ENCODE assay signal across 1 mouse cellular context in the genomic region with DNA sequence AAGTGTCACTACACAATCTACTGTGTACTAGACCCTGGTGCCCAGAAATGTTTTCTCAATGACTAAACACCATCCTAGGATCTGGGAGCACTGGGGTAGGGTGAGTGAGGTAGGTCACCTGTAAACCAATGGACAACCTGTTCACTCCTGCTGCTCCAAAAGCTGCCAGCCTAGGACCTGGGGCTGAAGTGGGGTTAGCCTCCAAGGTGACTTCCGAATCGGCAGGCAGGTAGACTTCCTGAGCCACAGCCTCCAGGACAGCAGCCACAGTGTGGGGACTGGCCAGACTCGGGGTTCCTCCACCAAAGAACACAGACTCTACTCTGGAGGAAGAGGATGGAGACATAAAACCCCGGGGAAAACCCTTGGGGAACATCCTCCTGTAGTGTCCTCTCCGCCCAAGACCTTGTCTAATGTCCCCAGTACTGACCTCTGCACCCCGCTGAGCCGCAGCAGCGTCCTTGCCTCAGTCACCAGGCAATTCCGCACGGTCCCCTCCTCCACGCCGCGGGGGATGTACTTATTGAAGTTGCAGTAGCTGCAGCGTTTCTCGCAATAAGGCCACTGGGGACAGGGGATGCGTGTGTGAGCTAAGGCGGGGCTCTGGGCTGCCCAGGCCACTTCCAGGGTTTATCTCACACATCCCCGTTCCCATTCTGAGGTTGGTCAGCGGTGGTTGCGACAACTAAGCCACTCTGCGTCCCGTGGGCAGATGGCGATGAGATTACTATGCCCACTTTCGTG.
TF ChIP-seq lines count a peak whose summit lies in the region.

No protein-coding gene starts in this region.

TF ChIP-seq in MEL, 35 proteins besides CTCF, POLR2A, EP300 and RAD21:
- TF ChIP-seq BHLHE40 (IDR thresholded peaks at IDR 0.05; ENCODE audit: borderline replicate concordance, low read depth, low read length), result no peak
- TF ChIP-seq UBTF (IDR thresholded peaks at IDR 0.05; ENCODE audit: borderline replicate concordance, insufficient read depth, low read depth, low read length), result no peak
- 0 out of 2 replicates have a peak, but pooled peaks have one; percentile 3 for TF ChIP-seq POLR2AphosphoS5 (IDR thresholded peaks at IDR 0.05; ENCODE audit: borderline replicate concordance, low read depth, low read length)
- TF ChIP-seq CHD1 (IDR thresholded peaks at IDR 0.05; ENCODE audit: low read depth, low read length), result no peak
- no peak for TF ChIP-seq USF1 (IDR thresholded peaks at IDR 0.05; ENCODE audit: low read depth, low read length)
- no peak for TF ChIP-seq MEF2A (IDR thresholded peaks at IDR 0.05; ENCODE audit: extremely low read depth, insufficient replicate concordance, low read depth, low read length, poor library complexity, severe bottlenecking)
- no peak for TF ChIP-seq ELF1 (IDR thresholded peaks at IDR 0.05; ENCODE audit: low read depth, low read length)
